Mouse (Mus musculus) thymus, postnatal 4 days (tissue): ENCODE data around the gene Hdac9.
"Not testable (repeated sequence)": the region's sequence is repeated elsewhere in the genome, so short reads cannot be mapped to it uniquely, and the experiment has no call there.

Experiments used
- DNase-seq: peaks from one replicate; pipeline ENCODE4 v3.0.0; 2021

Gene Hdac9

DNA sequence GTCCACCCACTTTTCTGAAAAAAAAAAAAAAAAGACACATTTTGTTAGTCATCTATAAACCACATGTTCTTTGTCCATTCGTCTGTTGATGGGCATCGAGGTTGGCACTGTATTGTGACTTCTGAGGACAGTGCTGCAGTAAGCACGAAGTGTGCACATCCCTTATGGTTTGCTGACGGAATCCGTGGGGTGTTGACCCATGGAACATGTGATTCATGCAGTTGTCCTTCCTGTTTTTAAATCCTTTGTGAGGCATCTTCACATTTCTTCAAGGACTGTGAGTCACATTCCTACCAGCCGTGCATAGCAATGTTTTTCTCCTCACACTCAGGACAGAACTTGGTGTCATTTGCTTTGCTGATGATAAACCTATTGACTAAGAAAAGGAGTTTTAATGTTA lies 875.9 kb downstream of the Hdac9 start:
- no peak for DNase-seq

- DNase-seq = no peak
These were observed 876.8 kb downstream of the Hdac9 start for GRCm38 (mm10) chr12:34040061-34040460.

GRCm38 (mm10) chr12:34009796-34010195 lies 907.1 kb downstream of the Hdac9 start:
- DNase-seq = not testable (repeated sequence)
